Mouse (Mus musculus): ENCODE data around the gene Olfm1. TPM values are rescaled to one million over a fixed set of nuclear protein-coding genes. Genes with fewer than 3 reads are reported as not detected.

The Olfm1 gene
- polyA plus RNA-seq, 1 experiment from 2014 or later = 340 TPM

DNA sequence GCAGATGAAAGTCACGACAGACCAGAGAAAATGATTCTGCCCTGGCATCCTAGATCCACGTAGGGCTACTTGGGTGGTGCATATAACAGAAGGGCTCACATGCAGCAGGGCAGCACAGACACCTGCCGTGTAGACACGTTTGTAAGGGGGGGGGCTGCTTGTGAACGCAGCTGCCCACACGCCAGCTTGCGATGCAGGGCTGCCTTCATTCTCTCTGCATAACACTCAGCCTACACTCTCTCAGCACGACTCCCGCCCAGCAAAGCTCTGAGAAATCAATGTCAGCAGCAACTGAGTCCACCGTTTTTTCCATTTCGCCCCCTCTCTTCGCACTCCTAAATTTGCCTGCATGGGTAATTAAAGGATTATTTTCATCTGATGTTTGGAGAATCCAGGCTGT lies 23.5 kb upstream of the Olfm1 start:
- no peaks in the 10 kb centered on the region for H3K4me1 ChIP-seq (ENCODE audit: control insufficient read depth, insufficient read depth, low read length)
- no peak overlapping the region for H3K4me2 ChIP-seq (ENCODE audit: low read length)
- no peak overlapping the region for H3K27ac ChIP-seq (ENCODE audit: low read length)
- H3K4me3 ChIP-seq (ENCODE audit: low read depth, low read length) = no peak overlapping the region
- ATAC-seq = no peak
- H3K9ac ChIP-seq (ENCODE audit: low read depth, low read length) = no peak overlapping the region
- H3K9me3 ChIP-seq (replicated peaks; ENCODE audit: control insufficient read depth, low read length, poor library complexity, severe bottlenecking) = no peaks in the 10 kb centered on the region
- H3K27me3 ChIP-seq (ENCODE audit: control insufficient read depth, insufficient read depth, low read depth, low read length) = no peaks in the 10 kb centered on the region
- H3K36me3 ChIP-seq (ENCODE audit: control insufficient read depth, insufficient read depth, low read length) = no peaks in the 10 kb centered on the region
- 54% methylated on average over 12 of the region's 12 CpGs for WGBS

DNA sequence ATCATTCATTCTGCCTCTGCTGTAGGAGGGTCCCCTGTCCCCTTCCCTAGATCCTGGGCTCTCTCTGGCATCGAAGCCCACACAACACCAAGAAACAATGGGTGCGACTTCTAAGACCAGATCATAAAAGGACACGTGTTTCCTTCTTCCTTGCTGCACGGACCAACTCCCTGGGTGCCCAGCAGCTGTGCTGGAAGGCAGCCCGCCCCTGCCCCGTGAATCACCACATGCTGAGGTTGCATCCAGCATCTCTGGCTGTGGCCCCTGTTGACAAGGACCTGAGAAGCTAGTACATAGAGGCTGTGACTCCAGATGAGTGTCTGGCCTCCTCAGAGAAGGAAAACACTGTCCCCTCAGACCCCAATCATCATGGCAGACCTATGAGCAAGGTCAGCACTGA lies 20.8 kb upstream of the Olfm1 start:
- WGBS = 58% methylated on average over 6 of the region's 6 CpGs
- no peaks in the 10 kb centered on the region for H3K9me3 ChIP-seq (replicated peaks; ENCODE audit: control insufficient read depth, low read length, poor library complexity, severe bottlenecking)
- no peak for ATAC-seq
- H3K27me3 ChIP-seq (ENCODE audit: control insufficient read depth, insufficient read depth, low read depth, low read length) = no peaks in the 10 kb centered on the region
- no peak overlapping the region for H3K4me3 ChIP-seq (ENCODE audit: low read depth, low read length)
- no peak overlapping the region for H3K27ac ChIP-seq (ENCODE audit: low read length)
- H3K4me1 ChIP-seq (ENCODE audit: control insufficient read depth, insufficient read depth, low read length) = no peaks in the 10 kb centered on the region
- H3K36me3 ChIP-seq (ENCODE audit: control insufficient read depth, insufficient read depth, low read length) = no peaks in the 10 kb centered on the region
- no peak overlapping the region for H3K4me2 ChIP-seq (ENCODE audit: low read length)
- H3K9ac ChIP-seq (ENCODE audit: low read depth, low read length) = no peak overlapping the region

DNA sequence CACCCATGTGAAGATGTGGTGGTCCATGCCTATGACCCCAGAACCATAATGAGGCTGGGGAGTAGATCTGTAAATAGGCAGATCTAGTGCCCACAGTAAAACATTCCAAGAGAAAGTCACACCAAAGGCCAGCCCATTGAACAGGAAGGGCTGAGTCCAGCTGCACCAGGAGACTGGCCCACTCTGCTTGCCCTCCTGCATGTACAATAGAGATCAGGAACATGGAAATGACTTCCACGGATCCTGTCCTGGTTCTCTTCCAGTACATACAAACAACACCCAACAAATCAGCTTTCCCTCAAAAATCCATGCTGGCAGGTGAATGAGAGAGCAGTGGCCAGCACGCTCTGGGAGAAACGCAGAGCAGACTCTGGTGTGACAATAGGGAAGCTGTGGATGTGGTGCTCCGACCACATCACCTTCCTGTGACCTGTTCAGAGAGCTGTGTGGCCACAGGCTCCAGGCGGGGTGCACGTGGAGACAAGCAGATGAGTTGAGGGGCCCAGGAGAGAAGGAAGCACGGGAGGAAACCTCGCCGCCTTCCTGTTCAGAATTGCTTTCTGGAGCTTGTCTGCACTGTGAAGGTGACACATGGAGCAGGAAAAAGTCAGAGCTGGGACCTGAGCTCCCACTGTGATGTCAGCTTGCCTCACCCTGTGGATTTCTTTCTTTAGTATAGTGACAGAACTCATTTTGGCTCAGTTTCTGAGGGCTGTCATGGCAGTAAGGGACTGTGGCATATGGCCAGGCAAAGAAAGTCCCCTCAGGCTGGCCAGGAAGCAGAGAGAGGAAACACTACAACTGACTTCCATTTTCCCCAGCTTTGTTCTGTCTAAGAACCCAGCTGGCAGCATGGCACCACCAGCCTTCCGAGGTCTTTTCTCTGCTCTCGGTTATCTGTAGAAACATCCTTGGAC lies 19.3 kb upstream of the Olfm1 start:
- Histone ChIP-seq H3K4me1 (ENCODE audit: control insufficient read depth, insufficient read depth, low read length) (no peaks in the 10 kb centered on the region), H3K36me3 (ENCODE audit: control insufficient read depth, insufficient read depth, low read length) (no peaks in the 10 kb centered on the region), H3K27me3 (ENCODE audit: control insufficient read depth, insufficient read depth, low read depth, low read length) (no peaks in the 10 kb centered on the region), H3K9me3 (replicated peaks; ENCODE audit: control insufficient read depth, low read length, poor library complexity, severe bottlenecking) (no peaks in the 10 kb centered on the region), H3K9ac (ENCODE audit: low read depth, low read length) (no peak overlapping the region), H3K27ac (ENCODE audit: low read length) (no peak overlapping the region), H3K4me3 (ENCODE audit: low read depth, low read length) (no peak overlapping the region), H3K4me2 (ENCODE audit: low read length) (no peak overlapping the region)
- WGBS = 79% methylated on average over 11 of the region's 11 CpGs
- ATAC-seq = no peak

DNA sequence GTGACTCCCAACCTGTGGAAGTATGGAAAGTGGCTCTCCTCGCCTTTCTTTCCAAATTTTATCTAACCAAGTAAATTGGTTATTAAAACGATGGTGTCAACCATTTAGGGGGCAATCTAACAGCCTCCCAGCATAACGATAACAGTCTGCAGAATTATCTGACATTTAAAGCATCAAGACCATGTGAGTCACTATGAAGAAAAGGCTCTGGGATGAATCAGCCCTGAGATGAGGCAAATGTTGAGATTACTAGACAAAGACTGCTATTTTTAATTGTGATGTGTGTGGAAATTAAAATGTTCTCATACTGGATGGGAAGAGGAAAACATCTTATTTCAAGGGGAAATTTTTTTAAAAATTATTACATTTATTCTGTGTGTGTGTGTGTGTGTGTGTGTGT lies 18.4 kb upstream of the Olfm1 start:
- no peaks in the 10 kb centered on the region for H3K36me3 ChIP-seq (ENCODE audit: control insufficient read depth, insufficient read depth, low read length)
- H3K4me1 ChIP-seq (ENCODE audit: control insufficient read depth, insufficient read depth, low read length) = no peaks in the 10 kb centered on the region
- H3K27ac ChIP-seq (ENCODE audit: low read length) = no peak overlapping the region
- 82% methylated on average over 3 of the region's 3 CpGs for WGBS
- H3K27me3 ChIP-seq (ENCODE audit: control insufficient read depth, insufficient read depth, low read depth, low read length) = no peaks in the 10 kb centered on the region
- H3K4me2 ChIP-seq (ENCODE audit: low read length) = no peak overlapping the region
- no peaks in the 10 kb centered on the region for H3K9me3 ChIP-seq (replicated peaks; ENCODE audit: control insufficient read depth, low read length, poor library complexity, severe bottlenecking)
- H3K4me3 ChIP-seq (ENCODE audit: low read depth, low read length) = no peak overlapping the region
- H3K9ac ChIP-seq (ENCODE audit: low read depth, low read length) = no peak overlapping the region
- ATAC-seq = no peak

DNA sequence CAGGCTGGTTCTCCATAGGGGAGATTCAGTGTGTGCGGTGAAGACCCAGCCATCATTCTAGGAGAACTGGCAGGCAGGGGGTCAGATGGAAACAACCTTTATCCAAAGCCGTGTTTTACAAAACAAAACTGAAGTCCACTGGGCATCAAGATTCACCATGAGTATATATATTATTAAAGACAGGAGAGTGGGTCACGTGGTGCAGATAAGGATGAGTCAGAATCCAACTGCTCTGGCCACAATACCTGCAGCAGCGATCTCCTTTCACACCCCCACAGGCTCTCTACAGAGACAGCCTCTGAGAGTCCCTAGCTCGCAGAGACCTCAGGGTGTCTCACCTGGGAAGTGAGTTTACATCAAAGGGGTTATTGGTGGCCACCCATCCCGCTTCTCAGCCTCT lies 14.2 kb upstream of the Olfm1 start:
- Histone ChIP-seq H3K9ac (ENCODE audit: low read depth, low read length) (no peak overlapping the region), H3K27ac (ENCODE audit: low read length) (no peak overlapping the region), H3K4me1 (ENCODE audit: control insufficient read depth, insufficient read depth, low read length) (no peaks in the 10 kb centered on the region), H3K27me3 (ENCODE audit: control insufficient read depth, insufficient read depth, low read depth, low read length) (no peaks in the 10 kb centered on the region), H3K4me3 (ENCODE audit: low read depth, low read length) (no peak overlapping the region), H3K4me2 (ENCODE audit: low read length) (no peak overlapping the region), H3K9me3 (replicated peaks; ENCODE audit: control insufficient read depth, low read length, poor library complexity, severe bottlenecking) (no peaks in the 10 kb centered on the region), H3K36me3 (ENCODE audit: control insufficient read depth, insufficient read depth, low read length) (no peaks in the 10 kb centered on the region)
- WGBS = 84% methylated on average over 6 of the region's 6 CpGs
- no peak for ATAC-seq

DNA sequence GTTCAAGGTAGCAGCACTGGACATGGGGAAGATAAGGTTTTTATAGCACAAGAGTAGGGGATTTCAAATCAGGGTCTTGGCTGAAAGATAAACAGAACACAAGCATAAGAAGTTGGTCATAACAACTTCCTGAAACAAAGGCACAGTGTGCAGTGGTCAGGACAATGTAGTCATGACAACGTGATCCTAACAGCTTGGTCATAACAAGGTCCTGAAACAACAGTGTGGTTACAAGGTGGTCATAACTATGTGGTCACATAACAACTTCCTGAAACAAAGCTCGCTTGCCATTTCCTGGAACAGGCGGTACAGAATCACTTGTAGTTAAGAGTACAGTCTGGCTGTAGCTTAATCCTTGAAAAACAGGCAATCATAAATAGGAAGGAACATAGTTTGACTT lies 12.7 kb upstream of the Olfm1 start:
- 76% methylated on average over 3 of the region's 3 CpGs for WGBS
- Histone ChIP-seq H3K4me3 (ENCODE audit: low read depth, low read length) (no peak overlapping the region), H3K27me3 (ENCODE audit: control insufficient read depth, insufficient read depth, low read depth, low read length) (no peaks in the 10 kb centered on the region), H3K4me1 (ENCODE audit: control insufficient read depth, insufficient read depth, low read length) (no peaks in the 10 kb centered on the region), H3K4me2 (ENCODE audit: low read length) (no peak overlapping the region), H3K9ac (ENCODE audit: low read depth, low read length) (no peak overlapping the region), H3K36me3 (ENCODE audit: control insufficient read depth, insufficient read depth, low read length) (no peaks in the 10 kb centered on the region), H3K9me3 (replicated peaks; ENCODE audit: control insufficient read depth, low read length, poor library complexity, severe bottlenecking) (no peaks in the 10 kb centered on the region), H3K27ac (ENCODE audit: low read length) (no peak overlapping the region)
- no peak for ATAC-seq

DNA sequence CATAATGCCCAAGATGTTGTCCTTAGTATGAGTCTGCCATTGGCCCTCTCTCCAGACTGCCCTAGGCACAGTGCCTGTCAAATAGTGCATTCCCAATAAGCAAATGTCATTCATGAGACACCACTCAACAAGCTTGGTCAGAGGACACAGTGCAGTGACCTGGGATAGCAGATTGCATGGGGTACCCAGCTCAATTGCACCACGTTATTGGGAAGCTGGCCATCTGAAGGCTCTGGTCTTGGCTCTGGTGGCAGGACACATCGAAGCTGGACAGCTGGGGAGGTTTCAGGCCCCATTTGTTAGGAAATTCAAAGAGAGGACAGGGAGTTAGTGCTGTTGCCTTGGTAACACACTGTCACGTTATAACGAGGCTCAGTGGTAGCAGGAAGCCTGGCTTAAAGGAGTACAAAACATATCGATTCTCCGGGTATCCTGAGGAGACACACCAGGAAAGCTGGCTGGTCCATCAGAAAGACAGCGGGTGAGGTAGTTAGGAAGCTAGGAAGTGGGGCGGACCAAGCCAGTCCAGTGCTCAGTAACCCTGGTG lies 4.3 kb upstream of the Olfm1 start:
- Histone ChIP-seq H3K4me1 (ENCODE audit: control insufficient read depth, insufficient read depth, low read length) (peaks cover 16% of the 10 kb centered on the region), H3K4me3 (ENCODE audit: low read depth, low read length) (no peak overlapping the region), H3K36me3 (ENCODE audit: control insufficient read depth, insufficient read depth, low read length) (no peaks in the 10 kb centered on the region), H3K9me3 (replicated peaks; ENCODE audit: control insufficient read depth, low read length, poor library complexity, severe bottlenecking) (no peaks in the 10 kb centered on the region), H3K4me2 (ENCODE audit: low read length) (no peak overlapping the region), H3K27me3 (ENCODE audit: control insufficient read depth, insufficient read depth, low read depth, low read length) (no peaks in the 10 kb centered on the region), H3K27ac (ENCODE audit: low read length) (peak overlapping the region; percentile 56), H3K9ac (ENCODE audit: low read depth, low read length) (no peak overlapping the region)
- peak; percentile 36; the same call in 1 of the 2 replicates for ATAC-seq
- WGBS = 11% methylated on average over 8 of the region's 8 CpGs

DNA sequence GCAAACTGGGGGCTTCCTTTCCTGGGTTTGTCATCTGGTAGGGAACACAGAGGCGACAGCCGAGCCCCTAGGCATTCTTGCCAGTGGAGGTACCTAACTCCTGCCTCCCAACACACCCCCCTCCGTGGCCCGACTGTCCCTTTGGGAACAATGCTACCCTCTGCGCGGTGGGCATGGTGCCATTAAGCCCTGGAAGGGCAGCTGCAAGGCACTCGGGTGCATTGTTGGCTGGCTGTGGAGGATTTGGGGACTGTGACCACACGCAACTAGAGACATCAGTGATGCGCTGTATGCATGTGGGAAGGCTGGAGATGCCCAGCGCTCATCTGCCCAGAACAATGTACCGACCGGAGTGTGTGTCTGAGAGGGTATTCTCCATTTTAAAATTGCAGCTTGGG lies 897 bp downstream of the Olfm1 start:
- Histone ChIP-seq H3K4me2 (ENCODE audit: low read length) (peak overlapping the region; percentile 87), H3K4me3 (ENCODE audit: low read depth, low read length) (peak overlapping the region; percentile 88), H3K9ac (ENCODE audit: low read depth, low read length) (peak overlapping the region; percentile 96), H3K27ac (ENCODE audit: low read length) (peak overlapping the region; percentile 92), H3K36me3 (ENCODE audit: control insufficient read depth, insufficient read depth, low read length) (no peaks in the 10 kb centered on the region), H3K27me3 (ENCODE audit: control insufficient read depth, insufficient read depth, low read depth, low read length) (no peaks in the 10 kb centered on the region), H3K9me3 (replicated peaks; ENCODE audit: control insufficient read depth, low read length, poor library complexity, severe bottlenecking) (no peaks in the 10 kb centered on the region), H3K4me1 (ENCODE audit: control insufficient read depth, insufficient read depth, low read length) (peaks cover 45% of the 10 kb centered on the region)
- WGBS = 5% methylated on average over 12 of the region's 12 CpGs
- ATAC-seq = peak; percentile 31

DNA sequence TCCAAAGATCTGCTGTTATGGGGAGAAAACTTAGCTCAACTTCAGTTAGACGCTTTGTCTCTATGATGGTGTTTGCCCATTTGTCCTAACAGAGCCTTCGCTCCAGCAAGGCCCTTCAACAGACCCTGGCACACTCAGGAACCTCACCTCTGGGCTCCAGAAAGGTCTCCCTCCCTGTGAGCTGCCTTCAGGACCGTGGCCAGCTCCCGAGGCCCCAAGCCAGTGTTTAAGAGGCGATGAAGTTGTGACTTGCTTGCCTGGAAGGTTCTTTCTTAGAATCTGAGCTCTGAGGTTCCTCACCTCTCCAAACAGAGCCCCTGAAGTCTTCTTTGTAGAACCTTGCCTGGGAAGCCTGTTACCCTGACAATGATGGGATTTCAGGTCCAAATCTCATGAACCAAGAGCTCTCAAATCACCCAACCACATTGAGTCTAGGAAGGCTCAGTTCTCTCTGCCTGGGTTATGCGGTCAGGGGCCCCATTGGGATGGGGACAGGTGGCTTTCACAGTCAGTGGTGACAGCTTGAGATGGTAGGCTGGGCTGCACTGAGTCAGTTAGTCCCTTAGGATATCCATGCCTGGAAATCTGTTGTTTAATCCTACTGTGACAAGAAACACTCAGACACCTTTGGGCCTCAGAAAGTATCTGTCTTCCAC lies 2.3 kb downstream of the Olfm1 start:
- ATAC-seq = no peak
- WGBS = 42% methylated on average over 6 of the region's 6 CpGs
- no peak overlapping the region; the same call in 1 of the 2 replicates for H3K27ac ChIP-seq (ENCODE audit: low read length)
- H3K9me3 ChIP-seq (replicated peaks; ENCODE audit: control insufficient read depth, low read length, poor library complexity, severe bottlenecking) = no peaks in the 10 kb centered on the region
- H3K4me3 ChIP-seq (ENCODE audit: low read depth, low read length) = peak overlapping the region; percentile 88
- no peaks in the 10 kb centered on the region for H3K36me3 ChIP-seq (ENCODE audit: control insufficient read depth, insufficient read depth, low read length)
- H3K9ac ChIP-seq (ENCODE audit: low read depth, low read length) = peak overlapping the region; percentile 45; the same call in 1 of the 2 replicates
- peak overlapping the region; percentile 87 for H3K4me2 ChIP-seq (ENCODE audit: low read length)
- no peaks in the 10 kb centered on the region for H3K27me3 ChIP-seq (ENCODE audit: control insufficient read depth, insufficient read depth, low read depth, low read length)
- H3K4me1 ChIP-seq (ENCODE audit: control insufficient read depth, insufficient read depth, low read length) = peaks cover 40% of the 10 kb centered on the region
